Mouse (Mus musculus): ENCODE results near the gene Psmb1. TPM values are rescaled to one million over a fixed set of nuclear protein-coding genes. Genes with fewer than 3 reads are reported as not detected.
"Not testable (repeated sequence)": the region's sequence is repeated elsewhere in the genome, so short reads cannot be mapped to it uniquely, and the experiment has no call there.

Gene Psmb1
- total RNA-seq (2015; ENCODE audit: low replicate concordance) (54.8 and 67.9 TPM in 2 replicates), total RNA-seq (2017; ENCODE audit: low replicate concordance) (65.8 and 82.7 TPM in 2 replicates)

- ATAC-seq (replicated peaks; ENCODE audit: low FRiP score, poor library complexity, severe bottlenecking): peak; percentile 89
These were observed at the start of gene Psmb1, which contains the start of gene Tbp for GRCm38 (mm10) chr17:15499656-15500394. TSS of gene Psmb1 (minus strand) at chr17:15499751. TSS of gene Tbp (plus strand) at chr17:15499888.

GRCm38 (mm10) chr17:15546440-15546839 is 46.9 kb upstream of the Psmb1 start:
- no peak for ATAC-seq (replicated peaks; ENCODE audit: low FRiP score, poor library complexity, severe bottlenecking)

GRCm38 (mm10) chr17:15543868-15544267 is 44.3 kb upstream of the Psmb1 start:
- not testable (repeated sequence) for ATAC-seq (replicated peaks; ENCODE audit: low FRiP score, poor library complexity, severe bottlenecking)

GRCm38 (mm10) chr17:15540309-15540708 is 40.8 kb upstream of the Psmb1 start:
- no peak for ATAC-seq (replicated peaks; ENCODE audit: low FRiP score, poor library complexity, severe bottlenecking)

- no peak for ATAC-seq (replicated peaks; ENCODE audit: low FRiP score, poor library complexity, severe bottlenecking)
These were observed 36.9 kb upstream of the Psmb1 start for GRCm38 (mm10) chr17:15536457-15536904.

- no peak for ATAC-seq (replicated peaks; ENCODE audit: low FRiP score, poor library complexity, severe bottlenecking)
These were observed 36.4 kb upstream of the Psmb1 start for GRCm38 (mm10) chr17:15535943-15536342.

GRCm38 (mm10) chr17:15535162-15535800 is 35.7 kb upstream of the Psmb1 start:
- ATAC-seq (replicated peaks; ENCODE audit: low FRiP score, poor library complexity, severe bottlenecking): no peak

GRCm38 (mm10) chr17:15530141-15530540 is 30.6 kb upstream of the Psmb1 start:
- ATAC-seq (replicated peaks; ENCODE audit: low FRiP score, poor library complexity, severe bottlenecking): no peak

GRCm38 (mm10) chr17:15528887-15529286 is 29.3 kb upstream of the Psmb1 start:
- ATAC-seq (replicated peaks; ENCODE audit: low FRiP score, poor library complexity, severe bottlenecking): no peak

GRCm38 (mm10) chr17:15527811-15528136 is 28.2 kb upstream of the Psmb1 start:
- no peak for ATAC-seq (replicated peaks; ENCODE audit: low FRiP score, poor library complexity, severe bottlenecking)

- peak; percentile 100 for ATAC-seq (replicated peaks; ENCODE audit: low FRiP score, poor library complexity, severe bottlenecking)
These were observed 27.6 kb upstream of the Psmb1 start, which contains the start of gene Pdcd2 for GRCm38 (mm10) chr17:15526986-15527810. TSS of gene Pdcd2 (minus strand) at chr17:15527301.

GRCm38 (mm10) chr17:15526304-15526703 is 26.8 kb upstream of the Psmb1 start:
- no peak for ATAC-seq (replicated peaks; ENCODE audit: low FRiP score, poor library complexity, severe bottlenecking)

GRCm38 (mm10) chr17:15518766-15519165 is 19.2 kb upstream of the Psmb1 start:
- ATAC-seq (replicated peaks; ENCODE audit: low FRiP score, poor library complexity, severe bottlenecking): no peak

GRCm38 (mm10) chr17:15518186-15518585 is 18.6 kb upstream of the Psmb1 start:
- no peak for ATAC-seq (replicated peaks; ENCODE audit: low FRiP score, poor library complexity, severe bottlenecking)

- ATAC-seq (replicated peaks; ENCODE audit: low FRiP score, poor library complexity, severe bottlenecking): no peak
These were observed 18.2 kb upstream of the Psmb1 start for GRCm38 (mm10) chr17:15517776-15518175.

GRCm38 (mm10) chr17:15510694-15511093 is 11.1 kb upstream of the Psmb1 start:
- no peak for ATAC-seq (replicated peaks; ENCODE audit: low FRiP score, poor library complexity, severe bottlenecking)

- ATAC-seq (replicated peaks; ENCODE audit: low FRiP score, poor library complexity, severe bottlenecking): no peak
These were observed 818 bp downstream of the Psmb1 start for GRCm38 (mm10) chr17:15498753-15499113.

GRCm38 (mm10) chr17:15497882-15498752 is 1.4 kb downstream of the Psmb1 start:
- ATAC-seq (replicated peaks; ENCODE audit: low FRiP score, poor library complexity, severe bottlenecking): peak; percentile 92

- ATAC-seq (replicated peaks; ENCODE audit: low FRiP score, poor library complexity, severe bottlenecking): no peak
These were observed 9.0 kb downstream of the Psmb1 start for GRCm38 (mm10) chr17:15490542-15490941.

Data from erythroid progenitor cell, adult 5-6 weeks (primary cell).